Mouse (Mus musculus) retina, postnatal 7 days (tissue): ENCODE data around the gene Tnrc6a.
A peak's percentile ranks its signal among the peaks of the same experiment; 100 is the strongest.
"Not testable (repeated sequence)": the region's sequence is repeated elsewhere in the genome, so short reads cannot be mapped to it uniquely, and the experiment has no call there.

Experiments
- DNase-seq: peaks from one replicate; pipeline ENCODE4 v3.0.0-alpha.2; 2012; ENCODE audit warnings: low read depth, low spot score

Gene Tnrc6a

DNA sequence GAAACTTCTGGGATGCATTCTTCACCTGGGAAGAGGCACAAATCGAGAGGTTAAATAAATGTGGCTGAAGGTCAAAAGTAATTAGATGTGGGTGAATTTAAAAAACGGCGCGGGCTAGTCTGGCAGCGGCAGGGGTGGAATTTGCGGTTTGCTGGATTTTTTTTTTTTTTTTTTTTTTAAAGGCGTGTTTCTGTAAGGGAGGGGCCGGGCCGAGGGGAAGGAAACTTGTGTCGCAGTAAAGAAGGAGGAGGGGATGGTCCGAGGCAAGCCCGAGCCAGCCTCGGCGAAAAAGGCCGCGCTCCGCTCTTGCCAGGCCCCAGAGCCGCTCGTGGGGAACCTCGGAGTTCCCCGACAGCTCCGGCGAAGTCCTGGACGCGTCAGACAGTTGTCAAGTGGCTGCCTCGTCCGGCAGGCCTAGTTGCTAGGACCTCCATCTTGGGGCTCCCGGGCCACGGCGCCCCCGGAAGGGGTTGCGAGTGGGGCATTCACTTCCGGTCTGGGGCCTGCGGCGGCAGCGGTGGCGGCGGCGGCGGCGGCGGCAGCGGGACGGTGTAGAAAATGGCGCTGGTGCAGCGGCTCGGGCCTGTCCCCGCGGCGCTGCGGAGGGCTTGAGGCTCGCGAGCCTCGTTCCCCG lies at the start of gene Tnrc6a:
Tnrc6a (plus strand) TSS at position 221 of the 634 bp plus-strand sequence.
- DNase-seq = peak; percentile 89

DNA sequence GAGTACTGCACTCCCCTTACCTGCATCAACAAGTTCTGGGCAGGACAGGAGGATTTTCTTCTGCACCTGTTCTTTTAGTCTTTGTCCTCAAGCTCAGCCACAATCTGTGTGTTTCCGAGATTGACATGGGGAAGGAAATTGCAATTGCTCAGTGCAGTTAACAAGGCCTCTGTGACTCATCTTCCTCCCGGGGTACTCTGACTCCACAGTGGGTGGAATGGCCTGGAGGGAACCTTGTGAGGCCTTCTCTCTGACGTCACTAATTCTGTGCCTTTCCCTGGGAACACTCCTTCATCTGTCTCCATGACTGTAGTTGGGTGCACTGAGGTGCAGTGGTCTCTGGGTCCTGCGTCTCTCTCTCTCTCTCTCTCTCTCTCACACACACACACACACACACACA lies 41.4 kb upstream of the Tnrc6a start:
- no peak for DNase-seq

DNA sequence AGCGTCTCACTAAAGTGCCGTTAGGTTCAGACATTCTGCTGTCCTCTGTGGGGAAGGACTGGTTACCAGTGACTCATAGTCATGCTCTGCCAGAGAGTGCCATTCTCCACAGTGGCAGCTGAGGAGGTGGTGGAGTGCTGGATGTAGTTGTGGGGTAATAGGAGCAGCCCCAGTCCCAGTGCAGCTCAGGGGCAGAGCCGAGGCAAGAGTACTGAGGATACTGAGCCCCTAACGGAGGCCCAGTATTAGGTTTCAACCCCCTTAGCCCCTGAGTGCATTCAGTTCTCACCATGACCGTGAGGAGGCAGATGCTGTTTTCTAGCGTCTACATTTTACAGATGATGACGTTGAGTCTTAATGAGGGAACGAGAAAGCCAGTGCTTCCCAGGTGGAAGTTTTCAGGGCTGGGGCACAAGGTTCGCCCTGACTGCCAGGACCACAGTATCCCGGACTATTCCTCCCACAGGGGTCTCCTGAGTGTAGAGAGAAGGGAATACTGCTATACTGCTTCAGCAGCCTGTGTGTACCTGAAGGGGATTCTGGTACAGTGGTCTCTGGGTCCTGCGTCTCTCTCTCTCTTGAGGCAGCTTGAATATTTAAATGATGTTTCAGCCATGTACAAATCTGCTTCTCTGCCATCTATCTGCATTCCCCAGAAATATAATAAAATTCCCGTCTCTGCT lies 40.1 kb upstream of the Tnrc6a start:
- DNase-seq = no peak

DNA sequence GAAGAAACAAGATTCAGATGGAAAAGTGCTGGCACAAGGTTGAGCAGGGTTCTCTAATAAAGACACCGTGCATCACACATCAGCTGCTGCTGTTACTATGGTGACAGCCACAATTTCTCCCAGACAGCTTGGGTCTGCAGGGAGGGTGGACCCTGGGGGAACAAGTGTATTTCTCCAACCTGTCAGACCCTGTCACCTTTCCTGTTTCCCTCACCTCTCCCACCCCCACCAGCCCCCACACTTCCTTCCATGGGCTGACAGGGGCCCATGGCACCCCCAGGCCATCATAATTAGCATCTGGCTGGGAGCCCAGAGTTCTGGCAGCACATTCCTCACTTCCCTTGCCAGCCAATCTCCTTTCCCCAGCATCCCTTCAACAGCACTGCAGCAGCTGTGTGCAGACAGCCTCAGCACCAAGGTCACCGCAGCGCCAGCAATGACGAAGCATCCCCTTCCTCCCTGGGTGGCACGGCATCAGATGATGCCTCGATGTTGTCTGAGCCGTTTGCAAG lies 39.4 kb upstream of the Tnrc6a start:
- DNase-seq = peak; percentile 42

DNA sequence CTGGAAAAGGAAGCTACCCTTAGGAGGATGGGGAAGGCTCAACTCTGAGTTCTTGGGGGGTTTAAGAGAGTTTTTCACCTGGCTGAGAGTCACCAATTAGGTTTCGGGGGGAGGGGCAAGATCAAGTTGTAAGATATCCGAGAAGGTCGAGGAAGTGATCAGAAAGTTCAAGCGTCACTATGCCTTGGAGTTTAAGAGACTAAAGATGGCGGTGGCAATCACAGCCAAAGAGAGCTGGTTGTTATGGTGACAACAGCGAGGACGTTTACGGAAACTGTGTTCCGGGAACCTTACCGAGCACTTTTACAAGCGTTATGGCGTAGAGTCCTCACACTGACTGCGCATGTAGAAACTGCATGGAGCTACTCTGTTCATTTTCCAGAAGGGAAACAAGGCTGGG lies 39.0 kb upstream of the Tnrc6a start:
- DNase-seq = no peak

DNA sequence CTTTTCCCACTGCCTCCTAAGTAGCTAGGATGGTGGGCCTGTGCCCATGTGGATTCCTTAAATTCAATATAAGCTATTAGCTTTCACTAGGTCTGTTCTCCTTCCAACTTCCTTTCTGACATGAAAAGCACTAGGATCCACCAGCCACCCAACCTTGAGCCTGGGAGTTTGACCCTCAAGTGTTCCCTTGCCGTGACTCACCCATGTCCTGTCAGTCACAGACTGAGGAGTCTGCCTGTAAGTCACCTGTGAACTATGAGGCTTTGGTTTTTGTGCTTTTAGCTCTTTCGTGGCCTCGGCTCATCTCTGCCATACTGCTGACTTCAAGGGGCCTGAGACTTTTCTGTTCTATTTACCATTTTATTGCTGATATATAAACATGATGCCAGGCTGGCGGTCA lies 34.8 kb upstream of the Tnrc6a start:
- DNase-seq = no peak

DNA sequence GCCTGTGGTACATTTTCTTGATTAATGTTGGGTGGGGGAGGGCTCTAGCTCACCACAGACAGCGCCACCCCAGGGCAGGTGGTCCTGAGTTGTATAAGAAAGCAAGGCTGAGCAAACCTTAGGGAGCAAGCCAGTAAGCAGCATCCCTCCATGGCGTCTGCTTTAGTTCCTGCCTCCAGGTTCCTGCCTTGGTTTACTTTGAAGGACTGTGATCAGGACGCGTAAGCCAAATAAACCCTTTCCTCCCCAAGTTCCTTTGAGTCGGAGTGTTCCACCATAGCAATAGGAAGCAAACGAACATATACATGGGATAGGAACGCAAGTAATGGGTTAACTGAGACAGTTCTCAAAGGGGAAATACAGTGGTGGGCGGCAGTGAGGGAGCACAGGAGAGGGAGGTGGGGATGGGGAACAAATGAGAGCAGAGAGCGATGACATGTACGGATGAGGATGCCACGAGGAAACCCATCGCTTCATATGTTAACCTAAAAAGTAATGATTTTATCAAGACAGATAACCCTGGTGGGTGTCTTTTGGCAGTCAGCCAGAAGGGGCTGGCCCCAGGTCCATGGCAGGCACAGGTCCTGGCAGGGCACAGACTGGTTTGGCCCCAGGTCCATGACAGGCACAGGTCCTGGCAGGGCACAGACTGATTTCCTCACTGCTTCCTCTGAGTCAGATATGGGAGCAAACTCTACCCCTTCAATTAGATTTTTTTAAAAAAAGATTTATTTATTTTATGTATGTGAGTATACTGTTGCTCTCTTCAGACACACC lies 27.2 kb upstream of the Tnrc6a start:
- DNase-seq = no peak

DNA sequence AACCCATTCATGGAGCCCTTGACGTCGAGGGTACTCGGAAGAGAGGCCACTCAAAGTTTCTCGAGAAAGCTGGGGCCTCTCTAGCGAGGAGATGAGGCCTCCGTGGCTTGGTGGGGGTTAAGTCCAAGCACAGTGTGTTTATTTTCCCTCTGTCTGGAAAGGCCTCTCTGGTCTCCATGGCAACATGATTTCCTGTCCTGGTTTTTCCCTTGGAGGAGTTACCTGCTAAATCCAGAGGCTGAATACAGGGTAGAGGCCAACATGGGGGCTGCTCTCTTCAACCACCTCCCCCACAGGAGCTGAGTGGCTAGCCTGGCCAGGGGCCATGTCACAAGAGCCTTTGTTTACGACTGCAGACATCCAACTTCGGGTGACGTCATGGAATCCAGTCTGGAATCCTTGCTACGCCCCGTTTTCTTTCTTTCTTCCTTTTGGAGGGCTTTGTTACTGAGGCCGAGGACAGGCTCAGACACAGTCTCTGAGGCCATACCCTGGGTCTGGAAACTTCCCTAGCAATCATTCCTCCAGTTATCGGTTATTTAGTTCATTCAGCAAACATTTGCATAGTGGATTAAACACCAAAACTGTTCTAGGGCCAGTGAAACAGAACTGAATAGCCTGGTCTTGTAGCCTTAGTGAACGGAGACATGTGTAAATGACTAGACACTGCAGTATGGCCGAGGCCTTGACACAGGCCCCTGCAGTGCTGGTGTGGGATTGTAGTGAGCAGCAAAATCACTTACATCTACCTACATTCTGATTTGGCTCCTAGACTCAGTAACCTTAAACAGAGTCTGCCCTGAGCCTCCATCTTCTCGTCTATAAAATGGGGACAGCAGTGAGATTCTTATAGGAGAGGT lies 25.6 kb upstream of the Tnrc6a start:
- DNase-seq = peak; percentile 24

DNA sequence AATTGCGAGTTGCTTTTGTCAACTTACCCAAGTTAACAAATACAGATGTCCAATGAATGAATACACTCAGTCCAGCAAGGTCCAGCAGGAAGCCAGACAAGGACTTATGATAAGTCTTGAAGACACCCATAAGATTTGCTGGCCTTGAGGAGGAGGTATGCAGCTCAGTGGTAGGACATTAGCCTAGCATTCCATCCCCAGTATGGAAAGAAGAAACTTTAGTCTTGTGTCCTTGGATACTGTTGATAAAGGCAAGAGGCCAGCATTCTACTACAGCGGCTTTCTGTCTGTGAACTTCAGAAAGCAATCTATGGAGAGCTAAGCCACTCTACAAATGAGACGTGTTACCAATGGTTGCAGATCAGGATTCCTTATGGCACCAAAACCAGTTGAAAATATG lies 22.4 kb upstream of the Tnrc6a start:
- DNase-seq = no peak

DNA sequence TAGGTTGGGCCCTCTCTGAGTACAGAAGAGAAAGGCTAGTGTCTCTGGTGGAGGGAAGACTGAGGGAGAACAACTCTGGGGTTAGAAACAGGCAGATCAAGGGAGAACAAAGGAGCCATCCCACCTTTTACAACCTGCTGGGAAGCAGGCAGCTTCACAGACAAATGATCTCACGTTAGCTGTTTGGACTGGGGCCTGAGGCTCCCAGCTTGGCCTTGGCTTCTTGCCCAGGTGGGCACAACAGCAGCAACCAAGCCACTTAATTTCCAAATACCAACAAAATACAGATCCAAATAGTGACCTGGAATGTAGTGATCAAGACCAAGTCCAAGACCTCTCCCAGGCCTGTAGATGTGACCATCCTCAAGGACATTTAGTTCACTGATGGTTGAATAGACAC lies 18.3 kb upstream of the Tnrc6a start:
- DNase-seq = not testable (repeated sequence)

DNA sequence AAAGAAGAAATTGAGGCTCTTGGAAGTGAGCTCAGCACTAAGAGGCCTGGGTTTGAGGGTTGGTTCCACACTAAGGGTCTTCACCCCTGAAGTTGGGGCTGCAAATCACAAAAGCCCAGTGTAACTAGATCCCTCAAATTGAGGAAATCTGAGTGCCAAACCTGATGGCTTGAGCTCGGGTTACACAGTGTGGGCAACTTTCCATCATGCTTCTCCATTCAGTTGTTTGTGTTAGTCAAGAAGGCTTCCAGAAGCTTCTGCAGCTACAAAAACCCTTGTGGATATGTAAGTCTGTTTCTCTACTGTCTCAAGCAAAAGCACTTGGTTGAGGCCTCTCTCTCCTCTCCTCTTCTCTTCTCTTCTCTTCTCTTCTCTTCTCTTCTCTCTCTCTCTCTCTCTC lies 17.8 kb upstream of the Tnrc6a start:
- DNase-seq = no peak

DNA sequence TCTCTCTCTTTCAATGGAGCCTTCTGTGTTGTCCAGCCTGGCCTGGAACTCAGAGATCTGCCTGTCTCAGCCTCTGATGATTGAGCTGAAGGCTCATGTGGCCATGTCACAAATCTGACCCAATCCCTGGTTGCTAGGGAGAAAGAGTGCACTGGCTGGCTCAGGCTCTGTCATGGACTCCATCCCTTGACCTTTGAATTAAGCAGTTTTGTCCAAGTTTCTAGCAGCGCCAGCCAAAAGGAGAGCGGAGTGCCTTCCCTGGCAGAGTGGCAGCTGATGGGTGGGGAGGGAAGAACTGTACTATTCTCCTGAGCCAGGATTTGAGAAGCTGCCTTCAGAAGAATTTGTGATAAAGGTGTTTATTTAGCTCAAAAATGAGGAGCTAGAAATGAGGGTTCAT lies 17.4 kb upstream of the Tnrc6a start:
- no peak for DNase-seq

DNA sequence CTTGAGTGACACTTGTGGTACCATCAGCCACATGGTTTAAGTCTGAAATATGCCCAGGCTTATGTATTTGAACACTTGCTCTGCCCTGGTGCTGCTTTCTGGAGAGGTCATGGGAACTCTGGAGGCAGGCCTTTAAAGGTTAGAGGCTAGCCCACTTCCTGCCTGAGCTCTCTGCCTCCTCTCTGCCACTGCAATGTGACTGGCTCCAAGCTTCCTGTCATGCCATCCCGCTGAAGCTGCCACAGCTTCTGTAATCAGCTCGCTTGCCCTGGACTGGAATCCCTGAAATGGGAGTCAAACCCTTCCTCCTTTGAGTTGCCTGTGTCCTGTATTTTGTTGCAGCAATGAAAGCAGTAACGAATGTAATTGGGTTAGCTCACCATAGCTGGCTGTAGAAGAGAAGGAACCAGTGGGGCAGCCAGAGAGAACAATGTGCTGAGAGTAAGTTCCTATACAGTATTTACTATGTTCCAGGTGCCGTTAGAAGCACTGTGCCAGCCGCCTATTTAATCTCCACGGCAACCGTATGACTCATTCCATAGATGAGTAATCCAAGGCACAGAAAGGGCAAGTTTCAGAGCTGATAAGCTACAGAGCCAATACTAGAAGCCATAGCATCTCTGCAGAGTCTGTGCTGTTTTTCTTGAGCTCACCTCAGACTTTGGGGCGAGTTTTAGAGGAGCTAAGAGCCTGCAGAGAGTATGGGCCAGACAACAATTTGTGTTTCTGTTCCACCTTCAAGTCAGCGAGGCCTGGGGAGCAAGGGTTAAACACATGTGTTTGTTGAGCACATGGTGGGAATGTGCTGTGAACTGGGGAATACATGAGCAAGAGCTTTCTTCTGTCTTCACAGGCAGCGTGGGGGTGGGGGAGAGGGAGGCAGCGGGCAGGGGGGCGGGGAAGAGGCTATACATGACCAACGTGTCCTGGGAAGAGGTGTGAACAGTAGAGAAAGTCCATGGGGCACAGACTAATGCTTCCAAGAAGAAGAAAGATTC lies 15.3 kb upstream of the Tnrc6a start:
- DNase-seq = no peak

DNA sequence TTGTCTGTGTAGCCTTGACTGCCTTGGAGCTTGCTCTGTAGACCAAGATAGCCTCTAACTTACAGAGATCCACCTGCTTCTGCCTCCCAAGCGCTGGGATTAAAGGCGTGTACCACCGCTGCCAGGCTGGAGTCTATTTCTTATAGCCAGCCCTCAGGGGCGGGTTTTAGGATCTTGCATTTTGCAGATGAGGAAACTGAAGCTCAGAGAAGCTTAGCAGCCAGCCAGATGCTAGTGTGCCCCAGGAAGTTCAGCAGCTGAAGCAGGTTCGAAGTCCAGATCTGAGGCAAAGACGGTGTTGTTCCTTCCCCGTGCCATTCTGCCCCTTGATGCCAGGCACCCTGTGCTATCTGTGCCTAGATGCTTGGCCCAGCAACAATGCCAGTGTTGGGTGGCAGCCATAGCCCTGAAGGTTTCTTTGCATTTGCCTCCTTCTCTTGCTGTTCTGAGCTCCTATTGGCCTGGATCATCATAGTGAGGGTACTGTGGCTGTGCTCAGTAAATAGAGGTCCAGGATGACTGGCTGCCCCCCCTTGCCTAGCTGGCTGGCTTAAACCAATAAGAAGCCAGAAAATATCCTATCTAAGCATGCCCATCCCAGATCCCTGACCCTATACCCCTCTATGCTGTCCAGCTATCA lies 14.2 kb upstream of the Tnrc6a start:
- no peak for DNase-seq

DNA sequence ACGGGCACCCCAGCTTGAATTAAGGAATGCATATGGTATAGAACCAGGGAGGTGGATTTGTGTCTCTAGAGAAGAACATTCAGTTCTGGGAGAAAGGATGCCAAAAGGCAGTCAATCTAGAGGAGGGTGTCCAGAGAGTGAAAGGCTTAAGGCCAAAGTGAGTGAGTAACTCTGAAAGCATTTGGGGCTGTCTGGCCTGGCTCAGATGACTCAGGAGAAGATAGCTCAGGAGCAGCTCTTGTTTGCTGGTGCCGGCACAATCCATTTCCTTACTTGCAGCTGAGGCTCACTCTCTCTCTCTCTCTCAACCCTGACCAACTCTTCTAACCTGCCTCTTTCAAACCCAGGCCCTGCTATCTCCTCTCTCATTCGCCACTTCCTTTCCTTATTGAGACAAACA lies 13.6 kb upstream of the Tnrc6a start:
- no peak for DNase-seq

DNA sequence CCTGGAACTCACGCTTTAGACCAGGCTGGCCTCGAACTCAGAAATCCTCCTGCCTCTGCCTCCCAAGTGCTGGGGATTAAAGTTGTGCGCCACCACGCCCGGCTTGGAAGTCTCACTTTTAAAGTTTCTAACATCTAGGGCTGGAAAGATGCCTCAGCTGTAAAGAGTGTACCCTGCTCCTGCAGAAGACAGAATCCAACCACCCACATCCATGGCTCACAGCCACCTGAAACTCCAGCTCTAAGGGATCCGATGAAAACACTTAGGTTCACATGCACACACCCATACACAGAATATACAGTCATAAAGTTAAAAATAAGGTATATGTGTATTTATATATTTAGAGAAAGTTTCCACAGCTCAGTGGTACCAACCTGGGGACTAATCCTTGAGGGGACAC lies 10.1 kb upstream of the Tnrc6a start:
- DNase-seq = no peak

DNA sequence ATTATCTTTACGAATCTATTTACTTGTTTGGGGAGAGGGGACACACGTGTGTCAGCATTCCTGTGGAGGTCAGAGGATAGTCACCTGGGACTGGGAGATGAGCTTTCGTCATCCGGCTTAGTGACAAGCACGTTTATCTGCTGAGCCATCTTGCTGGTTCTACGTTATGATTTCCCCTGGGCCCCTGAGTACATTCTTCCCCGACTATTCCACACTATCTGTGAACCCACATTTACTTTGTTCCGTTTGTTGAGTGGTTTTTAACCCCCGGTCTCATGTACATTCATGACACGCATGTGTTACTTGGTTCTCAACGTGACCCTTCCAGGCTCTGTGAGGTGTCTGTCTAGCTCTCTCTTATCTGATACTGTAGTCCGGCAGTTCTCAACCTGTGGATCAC lies 6.9 kb upstream of the Tnrc6a start:
- DNase-seq = no peak

DNA sequence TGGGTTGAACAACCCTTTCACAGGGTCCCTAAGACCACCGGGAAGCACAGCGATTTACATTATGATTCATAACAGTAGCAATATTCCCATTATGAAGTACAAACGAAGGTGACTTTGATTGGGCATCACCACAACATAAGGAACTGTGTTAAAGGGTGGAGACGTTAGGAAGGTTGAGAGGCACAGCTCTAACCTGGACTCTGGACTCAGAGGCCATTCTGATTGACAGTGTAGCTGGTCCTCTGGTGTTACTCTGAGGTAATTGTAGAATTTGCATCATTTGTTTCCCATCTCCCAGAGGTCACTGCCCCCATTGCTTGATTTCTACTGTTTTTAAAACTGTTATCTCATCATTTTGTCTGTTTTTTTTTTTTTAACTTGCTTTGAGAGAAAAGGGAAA lies 6.5 kb upstream of the Tnrc6a start:
- no peak for DNase-seq

DNA sequence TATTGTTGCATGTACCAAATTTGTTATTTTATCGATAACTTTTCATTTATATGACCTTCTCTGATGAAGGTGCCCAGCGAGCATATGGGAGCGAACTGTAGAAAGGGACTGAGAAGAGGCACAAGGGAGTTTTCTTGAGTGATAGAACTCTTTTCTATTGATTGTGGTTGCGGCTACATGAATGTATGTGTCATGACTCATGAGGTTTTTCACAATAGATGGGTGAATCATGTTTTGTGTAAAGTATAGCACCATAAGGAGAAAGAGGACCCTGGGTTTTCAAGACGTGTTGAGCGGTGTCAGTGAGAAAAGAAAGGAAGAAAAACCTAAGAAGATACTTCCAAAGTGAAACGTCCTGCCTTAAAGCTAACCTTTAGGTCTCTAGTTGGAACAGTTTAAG lies 3.2 kb upstream of the Tnrc6a start:
- no peak for DNase-seq

DNA sequence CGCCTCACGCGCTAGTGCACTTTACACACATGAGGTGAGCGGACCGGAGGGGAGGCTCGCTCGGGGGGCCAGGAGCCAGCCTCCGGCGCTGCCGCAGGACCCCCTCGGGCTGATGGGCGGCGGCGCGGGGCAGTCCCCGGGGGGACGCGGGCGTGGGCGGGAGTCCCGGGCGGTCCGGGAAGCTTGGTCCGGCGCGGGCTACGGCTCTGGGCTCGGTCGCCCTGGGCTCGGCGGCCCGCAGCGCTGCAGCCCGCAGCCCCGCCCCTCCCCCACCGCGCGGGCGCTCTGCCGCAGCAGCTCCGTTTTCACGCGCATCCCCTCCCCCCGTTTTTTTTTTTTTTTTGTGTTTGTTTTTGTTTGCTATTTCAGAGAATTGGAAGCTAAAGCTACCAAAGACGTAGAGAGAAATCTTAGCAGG lies 623 bp downstream of the Tnrc6a start:
- no peak for DNase-seq
